Mouse (Mus musculus) midbrain, embryonic 11.5 days (tissue): ENCODE measurements around the gene Pde3b. TPM values are rescaled to one million over a fixed set of nuclear protein-coding genes. Genes with fewer than 3 reads are reported as not detected.
"Not testable (repeated sequence)": the region's sequence is repeated elsewhere in the genome, so short reads cannot be mapped to it uniquely, and the experiment has no call there.

Experiments used
- ATAC-seq: fragments of 200-750 bp; cut with Nextera tagmentation; 2 replicates; pipeline ENCODE4 v1.8.0; 2017; ENCODE audit warnings: moderate TSS enrichment, moderate library complexity; ENCODE audit not compliant: low FRiP score
- DNase-seq: peaks from one replicate; pipeline ENCODE4 v3.0.0; 2015; ENCODE audit warnings: low spot score; ENCODE audit errors: missing footprints
- H3K27ac ChIP-seq: fragments of 300-500 bp; sonication (generic); 2 replicates; pipeline ENCODE4 v1.5.1; 2014; ENCODE audit warnings: low read depth, low read length
- H3K27me3 ChIP-seq: fragments of 300-500 bp; sonication (generic); 2 replicates; pipeline ENCODE4 v1.6.1; 2014; ENCODE audit warnings: mild to moderate bottlenecking, low read length, moderate library complexity, mixed read lengths; ENCODE audit not compliant: control insufficient read depth, insufficient read depth
- H3K36me3 ChIP-seq: fragments of 300-500 bp; sonication (generic); 2 replicates; pipeline ENCODE4 v1.6.1; 2014; ENCODE audit warnings: mild to moderate bottlenecking, low read length, moderate library complexity, mixed read lengths; ENCODE audit not compliant: control insufficient read depth, insufficient read depth
- H3K4me1 ChIP-seq: fragments of 300-500 bp; sonication (generic); 2 replicates; pipeline ENCODE4 v1.6.1; 2014; ENCODE audit warnings: low read length; ENCODE audit not compliant: control insufficient read depth, insufficient read depth
- H3K4me2 ChIP-seq: fragments of 300-500 bp; sonication (generic); 2 replicates; pipeline ENCODE4 v1.6.1; 2014; ENCODE audit warnings: mild to moderate bottlenecking, moderate library complexity
- H3K4me3 ChIP-seq: fragments of 300-500 bp; sonication (generic); 2 replicates; pipeline ENCODE4 v1.5.1; 2014; ENCODE audit warnings: low read depth, low read length
- H3K9ac ChIP-seq: fragments of 300-500 bp; sonication (generic); 2 replicates; pipeline ENCODE4 v1.6.1; 2014; ENCODE audit warnings: low read length
- H3K9me3 ChIP-seq: fragments of 300-500 bp; sonication (generic); 2 replicates; pipeline ENCODE4 v1.6.1; 2016; ENCODE audit warnings: low read length; ENCODE audit not compliant: control insufficient read depth
- WGBS: fragments of 180-500 bp; shearing (Covaris S2); extraction: QIAGEN DNeasy Blood & Tissue Kit; methylation state at CpG from one replicate; pipeline ENCODE4 v1.1.7; 2014; 5-methylcytosine and 5-hydroxymethylcytosine counted together
- polyA plus RNA-seq: library from polyadenylated mRNA; unstranded; fragments of >200 nt; fragmentation: Nextera tagmentation; extraction: Ambion mirVana; gene quantifications from 2 replicates; pipeline ENCODE4 v1.2.1, GENCODE M21; 2014

Gene Pde3b
- 12.5 and 13.4 TPM in 2 replicates for polyA plus RNA-seq

- Histone ChIP-seq H3K27ac (peak within 1 kb of the TSS; percentile 85), H3K4me2 (peak within 1 kb of the TSS; percentile 81), H3K36me3 (no peaks in the 10 kb centered on the region), H3K4me3 (peak within 1 kb of the TSS; percentile 96), H3K4me1 (peaks cover 8% of the 10 kb centered on the region; the same call in 1 of the 2 replicates), H3K9ac (peak within 1 kb of the TSS; percentile 96), H3K27me3 (no peaks in the 10 kb centered on the region), H3K9me3 (no peaks in the 10 kb centered on the region)
- peak; percentile 97 for DNase-seq
- WGBS = 1% methylated on average over 53 of the region's 70 CpGs
- peak; percentile 86 for ATAC-seq
These were observed at the start of gene Pde3b for GRCm38 (mm10) chr7:114414421-114415335. Pde3b (plus strand) TSS chr7:114415281.

- ATAC-seq (no peak), DNase-seq (no peak)
- Histone ChIP-seq H3K4me3 (no peak overlapping the region), H3K9ac (no peak overlapping the region), H3K4me2 (no peak overlapping the region), H3K36me3 (no peaks in the 10 kb centered on the region), H3K4me1 (no peaks in the 10 kb centered on the region), H3K27ac (no peak overlapping the region), H3K9me3 (no peaks in the 10 kb centered on the region), H3K27me3 (no peaks in the 10 kb centered on the region)
- WGBS = 94% methylated on average over 3 of the region's 3 CpGs
These were observed 13.0 kb upstream of the Pde3b start for GRCm38 (mm10) chr7:114402130-114402529.

GRCm38 (mm10) chr7:114415336-114416020 lies 397 bp downstream of the Pde3b start:
- peak overlapping the region; percentile 96 for H3K9ac ChIP-seq
- H3K4me1 ChIP-seq = peaks cover 8% of the 10 kb centered on the region; the same call in 1 of the 2 replicates
- ATAC-seq = peak; percentile 76
- 0% methylated on average over 49 of the region's 103 CpGs for WGBS
- peak; percentile 95 for DNase-seq
- H3K4me3 ChIP-seq = peak overlapping the region; percentile 96
- no peaks in the 10 kb centered on the region for H3K27me3 ChIP-seq
- H3K27ac ChIP-seq = peak overlapping the region; percentile 85
- peak overlapping the region; percentile 81 for H3K4me2 ChIP-seq
- H3K9me3 ChIP-seq = no peaks in the 10 kb centered on the region
- H3K36me3 ChIP-seq = no peaks in the 10 kb centered on the region

- Histone ChIP-seq H3K27me3 (no peaks in the 10 kb centered on the region), H3K9ac (peak overlapping the region; percentile 96), H3K27ac (peak overlapping the region; percentile 85), H3K4me1 (peaks cover 8% of the 10 kb centered on the region; the same call in 1 of the 2 replicates), H3K4me3 (peak overlapping the region; percentile 96), H3K9me3 (no peaks in the 10 kb centered on the region), H3K36me3 (no peaks in the 10 kb centered on the region), H3K4me2 (peak overlapping the region; percentile 81)
- peak; percentile 96 for DNase-seq
- ATAC-seq = peak; percentile 62
- under 1% methylated on average over 60 of the region's 66 CpGs for WGBS
These were observed 1.2 kb downstream of the Pde3b start for GRCm38 (mm10) chr7:114416021-114416845.

GRCm38 (mm10) chr7:114419331-114419730 lies 4.2 kb downstream of the Pde3b start:
- not testable (repeated sequence) for H3K27me3 ChIP-seq, ATAC-seq, H3K4me3 ChIP-seq, H3K4me1 ChIP-seq, H3K9me3 ChIP-seq, H3K27ac ChIP-seq, H3K36me3 ChIP-seq, H3K4me2 ChIP-seq, H3K9ac ChIP-seq
- DNase-seq = peak; percentile 35
- WGBS = 80% methylated on average over 3 of the region's 3 CpGs

- Histone ChIP-seq H3K9ac (no peak overlapping the region), H3K36me3 (no peaks in the 10 kb centered on the region), H3K9me3 (no peaks in the 10 kb centered on the region), H3K4me2 (no peak overlapping the region), H3K27ac (no peak overlapping the region), H3K4me1 (peaks cover 8% of the 10 kb centered on the region; the same call in 1 of the 2 replicates), H3K4me3 (no peak overlapping the region), H3K27me3 (no peaks in the 10 kb centered on the region)
- no peak for ATAC-seq
- peak; percentile 77 for DNase-seq
- WGBS = 64% methylated on average over 4 of the region's 4 CpGs
These were observed 5.8 kb downstream of the Pde3b start for GRCm38 (mm10) chr7:114420918-114421317.

GRCm38 (mm10) chr7:114422224-114422623 lies 7.1 kb downstream of the Pde3b start:
- no peak overlapping the region for H3K27ac ChIP-seq
- ATAC-seq (no peak), DNase-seq (no peak)
- no peak overlapping the region for H3K4me2 ChIP-seq
- WGBS = 89% methylated on average over 3 of the region's 3 CpGs
- H3K4me3 ChIP-seq = no peak overlapping the region
- peaks cover 6% of the 10 kb centered on the region; the same call in 1 of the 2 replicates for H3K4me1 ChIP-seq
- H3K9me3 ChIP-seq = no peaks in the 10 kb centered on the region
- no peaks in the 10 kb centered on the region for H3K36me3 ChIP-seq
- no peak overlapping the region for H3K9ac ChIP-seq
- H3K27me3 ChIP-seq = no peaks in the 10 kb centered on the region

GRCm38 (mm10) chr7:114429768-114430167 lies 14.7 kb downstream of the Pde3b start:
- H3K9me3 ChIP-seq = no peaks in the 10 kb centered on the region; the same call in 1 of the 2 replicates
- DNase-seq (no peak), ATAC-seq (no peak)
- H3K27ac ChIP-seq = no peak overlapping the region
- no peaks in the 10 kb centered on the region for H3K27me3 ChIP-seq
- WGBS = 88% methylated on average over 5 of the region's 5 CpGs
- H3K4me1 ChIP-seq = no peaks in the 10 kb centered on the region
- H3K9ac ChIP-seq = no peak overlapping the region
- no peak overlapping the region for H3K4me2 ChIP-seq
- H3K4me3 ChIP-seq = no peak overlapping the region
- H3K36me3 ChIP-seq = no peaks in the 10 kb centered on the region
